Mouse (Mus musculus) intestine, embryonic 14.5 days (tissue): Measurements from ENCODE around the gene Selenom. TPM values are rescaled to one million over a fixed set of nuclear protein-coding genes. Genes with fewer than 3 reads are reported as not detected.

Experiments used
- ATAC-seq: fragments of 200-750 bp; cut with Nextera tagmentation; replicated peaks from 2 replicates; pipeline ENCODE4 v1.8.0; 2017; ENCODE audit warnings: low read depth, moderate number of reproducible peaks, moderate TSS enrichment, moderate library complexity; ENCODE audit not compliant: low FRiP score, low TSS enrichment
- DNase-seq: peaks from one replicate; pipeline ENCODE4 v3.0.0-alpha.2; 2018; ENCODE audit warnings: low spot score
- H3K27ac ChIP-seq: fragments of 300-500 bp; sonication (generic); 2 replicates; pipeline ENCODE4 v1.5.1; 2014; ENCODE audit warnings: low read depth, mild to moderate bottlenecking, control low read depth
- H3K27me3 ChIP-seq: fragments of 300-500 bp; sonication (generic); replicated peaks from 2 replicates; pipeline ENCODE4 v1.6.1; 2014; ENCODE audit warnings: low read length, control low read depth; ENCODE audit not compliant: control insufficient read depth, insufficient read depth
- H3K36me3 ChIP-seq: fragments of 300-500 bp; sonication (generic); 2 replicates; pipeline ENCODE4 v1.6.1; 2014; ENCODE audit warnings: low read length, control low read depth; ENCODE audit not compliant: control insufficient read depth, insufficient read depth
- H3K4me1 ChIP-seq: fragments of 300-500 bp; sonication (generic); replicated peaks from 2 replicates; pipeline ENCODE4 v1.6.1; 2014; ENCODE audit warnings: low read length, control low read depth, mixed read lengths; ENCODE audit not compliant: control insufficient read depth, insufficient read depth
- H3K4me2 ChIP-seq: fragments of 300-500 bp; sonication (generic); 2 replicates; pipeline ENCODE4 v1.6.1; 2014; ENCODE audit warnings: low read length
- H3K4me3 ChIP-seq: fragments of 300-500 bp; sonication (generic); 2 replicates; pipeline ENCODE4 v1.5.1; 2014; ENCODE audit warnings: low read depth, low read length, control low read depth, mixed read lengths
- H3K9ac ChIP-seq: fragments of 300-500 bp; sonication (generic); 2 replicates; pipeline ENCODE4 v1.6.1; 2014; ENCODE audit warnings: mild to moderate bottlenecking, low read length
- H3K9me3 ChIP-seq: fragments of 300-500 bp; sonication (generic); 2 replicates; pipeline ENCODE4 v1.6.1; 2016; ENCODE audit warnings: low read length, control low read depth; ENCODE audit not compliant: control insufficient read depth
- WGBS: fragments of 180-500 bp; shearing (Covaris S2); extraction: QIAGEN DNeasy Blood & Tissue Kit; methylation state at CpG from one replicate; pipeline ENCODE4 v1.1.7; 2014; 5-methylcytosine and 5-hydroxymethylcytosine counted together
- polyA plus RNA-seq: library from polyadenylated mRNA; unstranded; fragments of >200 nt; fragmentation: Nextera tagmentation; extraction: Ambion mirVana; gene quantifications from 2 replicates; pipeline ENCODE4 v1.2.1, GENCODE M21; 2014

Selenom gene
- polyA plus RNA-seq, 1 experiment from 2014 or later: 160 TPM

- Histone ChIP-seq H3K4me3 (no peak overlapping the region), H3K4me1 (peaks cover 8% of the 10 kb centered on the region; the same call in 1 of the 2 replicates), H3K27ac (peak overlapping the region; percentile 51), H3K4me2 (no peak overlapping the region), H3K9ac (no peak overlapping the region), H3K9me3 (no peaks in the 10 kb centered on the region), H3K27me3 (no peaks in the 10 kb centered on the region), H3K36me3 (no peaks in the 10 kb centered on the region)
- 35% methylated on average over 7 of the region's 7 CpGs for WGBS
- ATAC-seq (0 out of 2 replicates have a peak, but pooled peaks have one; percentile 27), DNase-seq (no peak)
These were observed 50.0 kb downstream of the Selenom start for GRCm38 (mm10) chr11:3564451-3564850.

GRCm38 (mm10) chr11:3566018-3566417 lies 51.5 kb downstream of the Selenom start:
- H3K9ac ChIP-seq: no peak overlapping the region
- ATAC-seq: no peak

More at GRCm38 (mm10) chr11:3566018-3566417, 51.5 kb downstream of the Selenom start:
- WGBS: 66% methylated on average over 4 of the region's 4 CpGs
- Histone ChIP-seq H3K9me3 (no peaks in the 10 kb centered on the region), H3K27ac (peak overlapping the region; percentile 51; the same call in 1 of the 2 replicates), H3K4me3 (no peak overlapping the region), H3K36me3 (no peaks in the 10 kb centered on the region), H3K27me3 (no peaks in the 10 kb centered on the region), H3K4me1 (peaks cover 8% of the 10 kb centered on the region; the same call in 1 of the 2 replicates), H3K4me2 (no peak overlapping the region)
- DNase-seq: no peak

Other genes with a start within 250 kb of the Selenom start
- gene Drg1, start 248.3 kb upstream of the Selenom start, polyA plus RNA-seq: 221 and 234 TPM in 2 replicates
- gene Patz1, start 225.8 kb upstream of the Selenom start, polyA plus RNA-seq: 50.1 and 50.6 TPM in 2 replicates
- 9.9 and 14.1 TPM in 2 replicates for gene Pik3ip1, start 184.3 kb upstream of the Selenom start, polyA plus RNA-seq
- gene Limk2, start 105.5 kb upstream of the Selenom start, polyA plus RNA-seq: 62.8 and 67.3 TPM in 2 replicates
- gene Rnf185, start 62.3 kb upstream of the Selenom start, polyA plus RNA-seq: 33.9 and 38.1 TPM in 2 replicates
- 0.61 and 0.75 TPM in 2 replicates for gene Pla2g3, start 26.4 kb upstream of the Selenom start, polyA plus RNA-seq
- 4.1 and 4.3 TPM in 2 replicates for gene Inpp5j, start 9.9 kb upstream of the Selenom start, polyA plus RNA-seq
- 87.0 and 88.2 TPM in 2 replicates for gene Smtn, start 25.9 kb downstream of the Selenom start, polyA plus RNA-seq
- gene Morc2a, start 134.5 kb downstream of the Selenom start, polyA plus RNA-seq: 24.8 and 25.6 TPM in 2 replicates